Mouse (Mus musculus): ENCODE measurements around the gene Phldb2. TPM values are rescaled to one million over a fixed set of nuclear protein-coding genes. Genes with fewer than 3 reads are reported as not detected.
A peak's percentile ranks its signal among the peaks of the same experiment; 100 is the strongest.

The Phldb2 gene
- polyA plus RNA-seq, 1 experiment from 2014 or later = 46.2 TPM

DNA sequence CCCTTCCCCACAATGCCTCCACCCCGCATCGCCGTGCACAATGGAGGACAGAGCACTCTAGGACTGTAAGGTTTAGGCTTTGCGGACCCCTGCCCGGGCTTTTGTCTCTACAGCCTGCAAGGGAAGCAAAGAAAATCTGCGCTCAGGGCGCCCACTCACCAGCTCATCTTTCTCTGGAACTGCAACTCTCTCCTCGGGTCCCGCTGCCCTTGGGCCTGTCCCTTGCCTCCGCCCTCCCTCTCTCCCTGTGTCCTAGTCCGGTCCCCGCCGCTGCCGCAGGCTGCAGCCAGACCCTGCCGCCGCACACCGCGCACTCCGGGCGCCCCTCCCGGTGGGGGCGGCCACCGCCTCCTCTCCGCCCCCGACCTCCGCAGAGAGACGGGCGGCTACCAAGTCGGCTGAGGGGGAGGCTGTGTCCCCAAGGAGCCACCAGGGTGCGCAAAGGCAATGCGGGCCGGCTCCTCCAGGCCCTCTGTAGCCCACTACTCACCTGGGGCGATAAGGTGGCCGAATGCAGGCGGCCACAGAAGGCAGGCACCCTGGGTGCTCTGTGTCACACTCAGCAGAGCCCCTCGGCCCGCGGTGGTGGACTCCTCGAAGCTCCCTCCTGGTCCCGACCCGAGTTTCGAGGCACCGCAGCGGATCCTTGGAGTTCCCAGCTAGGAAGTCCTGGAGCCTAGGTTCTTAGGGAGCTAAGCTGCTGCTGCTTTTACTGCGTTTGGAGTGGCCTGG lies 109.2 kb downstream of the Phldb2 start:
- Histone ChIP-seq H3K4me1 (peaks cover 38% of the 10 kb centered on the region), H3K27me3 (replicated peaks; ENCODE audit: low read depth, poor library complexity, severe bottlenecking) (peaks cover 17% of the 10 kb centered on the region), H3K36me3 (replicated peaks) (0 out of 2 replicates have a peak, but pooled peaks cover 6% of the 10 kb centered on the region), H3K9me3 (no peaks in the 10 kb centered on the region), H3K27ac (replicated peaks) (peak overlapping the region; percentile 95), H3K4me3 (peak overlapping the region; percentile 71)
- WGBS = under 1% methylated on average over 45 of the region's 45 CpGs
- DNase-seq (ENCODE audit: low spot score) = peak; percentile 92

DNA sequence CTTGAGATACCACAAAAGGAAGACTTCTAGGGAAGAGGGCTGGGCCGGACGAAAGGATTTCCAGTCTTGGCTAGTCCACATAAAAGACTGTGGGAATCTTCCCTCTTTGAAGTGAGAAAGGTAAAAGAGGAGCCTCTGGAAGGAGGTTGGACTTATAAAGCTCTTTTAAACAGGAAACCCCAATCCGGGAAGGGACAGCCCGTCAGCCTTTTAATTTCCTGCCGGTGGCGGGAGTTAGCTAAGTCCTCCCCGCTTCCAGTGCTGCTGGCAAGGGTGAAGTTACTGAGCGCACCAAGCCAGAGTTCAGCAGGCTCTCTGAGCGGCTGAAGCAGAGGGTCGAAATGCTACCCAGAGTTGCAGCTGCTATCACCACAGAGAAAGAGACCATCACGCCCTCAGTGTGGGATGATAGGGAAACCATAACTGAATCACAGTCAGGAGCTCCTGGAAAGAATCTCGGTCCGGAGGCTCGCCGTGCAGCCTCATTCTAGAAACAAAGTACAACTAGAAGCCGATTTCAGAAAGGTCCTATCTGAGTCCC lies 110.0 kb downstream of the Phldb2 start:
- H3K27me3 ChIP-seq (replicated peaks; ENCODE audit: low read depth, poor library complexity, severe bottlenecking) = peaks cover 17% of the 10 kb centered on the region
- no peaks in the 10 kb centered on the region for H3K9me3 ChIP-seq
- peak; percentile 66 for DNase-seq (ENCODE audit: low spot score)
- peak overlapping the region; percentile 95 for H3K27ac ChIP-seq (replicated peaks)
- WGBS = under 1% methylated on average over 16 of the region's 16 CpGs
- peaks cover 43% of the 10 kb centered on the region for H3K4me1 ChIP-seq
- H3K4me3 ChIP-seq = peak overlapping the region; percentile 71
- H3K36me3 ChIP-seq (replicated peaks) = 0 out of 2 replicates have a peak, but pooled peaks cover 6% of the 10 kb centered on the region

DNA sequence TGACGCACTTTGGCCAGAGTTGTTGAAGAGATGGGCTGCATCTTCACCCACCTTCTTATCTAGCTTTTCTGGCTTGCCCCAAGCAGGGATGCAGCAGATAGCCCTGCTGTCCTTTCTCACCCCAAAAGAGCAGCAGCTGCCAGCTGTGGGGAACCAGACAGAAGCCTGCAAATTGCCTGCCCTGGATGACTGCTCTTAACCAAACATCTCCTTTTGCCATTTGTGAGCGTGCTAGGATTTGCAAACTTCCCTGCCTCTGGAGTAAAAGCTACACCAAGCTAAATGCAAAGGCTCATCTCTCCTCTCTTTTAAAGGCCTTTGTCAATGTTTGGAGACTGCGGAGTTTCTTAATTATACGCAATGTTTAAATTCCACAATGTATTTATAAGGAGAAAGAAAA lies 111.0 kb downstream of the Phldb2 start:
- peak; percentile 17 for DNase-seq (ENCODE audit: low spot score)
- H3K27me3 ChIP-seq (replicated peaks; ENCODE audit: low read depth, poor library complexity, severe bottlenecking) = peaks cover 17% of the 10 kb centered on the region
- H3K27ac ChIP-seq (replicated peaks) = peak overlapping the region; percentile 40; the same call in 1 of the 2 replicates

DNA sequence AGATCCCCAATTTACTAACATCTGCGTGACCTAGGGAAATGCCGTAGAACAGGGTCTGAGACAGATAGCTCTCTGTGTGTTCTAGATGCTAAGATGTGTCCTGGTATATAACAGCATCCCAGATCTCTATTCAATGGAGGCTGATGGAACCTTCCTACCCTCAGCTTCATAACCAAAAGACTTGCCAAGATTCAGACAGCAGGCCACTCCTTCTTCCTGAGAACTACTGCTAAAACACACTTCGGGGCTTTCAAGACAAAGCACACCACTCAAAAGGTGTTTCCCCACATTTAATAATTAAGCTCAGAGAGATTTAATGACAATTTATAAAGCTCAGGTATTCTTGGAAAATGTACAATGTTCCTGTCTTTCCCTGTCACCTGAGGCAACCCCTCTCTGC lies 111.6 kb downstream of the Phldb2 start:
- H3K27ac ChIP-seq (replicated peaks) = no peak overlapping the region
- WGBS = 89% methylated on average over 3 of the region's 3 CpGs
- DNase-seq (ENCODE audit: low spot score) = no peak
- peaks cover 16% of the 10 kb centered on the region for H3K27me3 ChIP-seq (replicated peaks; ENCODE audit: low read depth, poor library complexity, severe bottlenecking)
- H3K4me3 ChIP-seq = peak overlapping the region; percentile 71
- 0 out of 2 replicates have a peak, but pooled peaks cover 6% of the 10 kb centered on the region for H3K36me3 ChIP-seq (replicated peaks)
- peaks cover 51% of the 10 kb centered on the region for H3K4me1 ChIP-seq
- H3K9me3 ChIP-seq = no peaks in the 10 kb centered on the region

More for the DNA sequence above, 111.0 kb downstream of the Phldb2 start:
- 0 out of 2 replicates have a peak, but pooled peaks cover 6% of the 10 kb centered on the region for H3K36me3 ChIP-seq (replicated peaks)
- peak overlapping the region; percentile 71 for H3K4me3 ChIP-seq
- peaks cover 51% of the 10 kb centered on the region for H3K4me1 ChIP-seq
- 69% methylated on average over 4 of the region's 4 CpGs for WGBS
- no peaks in the 10 kb centered on the region for H3K9me3 ChIP-seq

DNA sequence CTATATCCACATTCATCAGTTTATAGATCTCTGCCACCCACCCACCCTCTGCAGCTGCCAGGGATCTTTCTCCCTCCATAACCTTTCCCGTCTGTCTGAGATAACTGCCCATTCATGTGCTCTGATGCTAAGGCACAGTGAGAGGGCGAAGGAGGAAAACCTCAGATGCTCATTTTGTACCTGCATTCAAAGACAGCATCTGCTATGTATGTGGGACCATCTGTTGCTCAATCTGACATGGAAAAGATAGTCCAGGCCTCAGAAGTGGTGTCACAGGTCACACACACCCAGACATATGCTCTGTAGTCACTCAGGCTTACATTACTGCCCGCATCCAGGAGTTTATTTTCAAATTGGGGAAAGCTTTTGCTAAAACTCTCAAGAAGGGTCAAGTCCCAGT lies 112.4 kb downstream of the Phldb2 start:
- Histone ChIP-seq H3K36me3 (replicated peaks) (0 out of 2 replicates have a peak, but pooled peaks cover 6% of the 10 kb centered on the region), H3K9me3 (no peaks in the 10 kb centered on the region), H3K4me1 (peaks cover 51% of the 10 kb centered on the region), H3K27me3 (replicated peaks; ENCODE audit: low read depth, poor library complexity, severe bottlenecking) (peaks cover 11% of the 10 kb centered on the region), H3K4me3 (no peak overlapping the region), H3K27ac (replicated peaks) (no peak overlapping the region)
- DNase-seq (ENCODE audit: low spot score) = no peak
- WGBS = 83% methylated on average over 3 of the region's 3 CpGs

DNA sequence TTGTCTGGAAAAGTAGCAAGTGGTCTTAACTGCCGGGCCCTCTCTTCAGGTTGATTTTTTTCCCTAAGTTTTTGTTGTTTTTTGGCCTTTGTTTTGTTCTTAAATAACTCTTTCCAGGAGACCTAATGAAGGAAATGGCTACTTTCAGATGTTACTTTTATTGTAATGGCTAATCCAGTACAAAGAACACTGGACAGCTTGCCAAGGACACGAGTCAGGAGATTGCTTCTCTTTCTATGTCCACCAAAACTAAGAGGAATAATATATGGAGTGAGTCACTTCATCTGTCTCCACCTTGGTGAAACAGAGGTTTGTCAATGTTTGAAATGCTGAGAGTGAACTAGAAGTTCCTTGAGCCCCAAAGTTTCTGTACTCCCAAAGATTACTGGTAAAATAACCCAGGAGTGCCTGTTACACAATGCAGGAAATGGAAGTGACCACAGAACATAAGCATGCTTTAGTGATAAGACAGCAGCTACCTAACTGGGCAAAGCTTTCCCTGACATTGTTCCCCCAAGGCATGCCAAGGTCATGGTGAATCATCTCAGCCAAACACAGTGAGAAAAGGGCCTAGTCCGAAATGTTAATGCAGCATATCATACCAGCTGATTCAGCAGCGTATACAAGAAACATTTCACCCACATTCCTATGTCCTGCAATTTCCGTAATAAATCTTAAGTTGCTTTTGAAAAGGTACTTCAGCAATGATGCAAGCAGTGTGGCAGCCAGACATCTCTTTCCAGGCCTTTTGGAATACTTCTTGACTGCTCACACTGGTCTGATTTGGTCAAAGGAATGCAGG lies 115.7 kb downstream of the Phldb2 start:
- Histone ChIP-seq H3K4me1 (peaks cover 45% of the 10 kb centered on the region), H3K4me3 (no peak overlapping the region), H3K36me3 (replicated peaks) (0 out of 2 replicates have a peak, but pooled peaks cover 6% of the 10 kb centered on the region), H3K27me3 (replicated peaks; ENCODE audit: low read depth, poor library complexity, severe bottlenecking) (no peaks in the 10 kb centered on the region), H3K9me3 (no peaks in the 10 kb centered on the region), H3K27ac (replicated peaks) (no peak overlapping the region)
- WGBS = 85% methylated on average over 5 of the region's 5 CpGs
- no peak for DNase-seq (ENCODE audit: low spot score)

DNA sequence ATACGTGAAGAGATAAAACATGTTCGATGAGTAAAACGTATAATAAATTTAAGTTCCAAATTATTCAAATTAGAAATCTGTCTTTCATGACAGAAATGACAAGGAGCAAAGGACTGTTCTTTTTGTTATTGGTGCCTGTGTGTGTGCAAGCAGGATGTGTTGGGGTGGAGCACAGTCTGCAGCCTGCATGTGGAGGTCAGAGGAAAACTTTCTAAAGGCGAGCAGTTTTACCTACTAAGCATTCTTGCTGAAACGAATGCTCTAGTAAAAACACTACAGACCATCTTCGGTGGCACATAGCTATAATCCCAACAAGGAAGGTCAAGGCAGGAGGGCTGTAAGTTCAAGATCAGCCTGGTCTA lies 120.7 kb downstream of the Phldb2 start:
- peaks cover 10% of the 10 kb centered on the region for H3K36me3 ChIP-seq (replicated peaks)

DNA sequence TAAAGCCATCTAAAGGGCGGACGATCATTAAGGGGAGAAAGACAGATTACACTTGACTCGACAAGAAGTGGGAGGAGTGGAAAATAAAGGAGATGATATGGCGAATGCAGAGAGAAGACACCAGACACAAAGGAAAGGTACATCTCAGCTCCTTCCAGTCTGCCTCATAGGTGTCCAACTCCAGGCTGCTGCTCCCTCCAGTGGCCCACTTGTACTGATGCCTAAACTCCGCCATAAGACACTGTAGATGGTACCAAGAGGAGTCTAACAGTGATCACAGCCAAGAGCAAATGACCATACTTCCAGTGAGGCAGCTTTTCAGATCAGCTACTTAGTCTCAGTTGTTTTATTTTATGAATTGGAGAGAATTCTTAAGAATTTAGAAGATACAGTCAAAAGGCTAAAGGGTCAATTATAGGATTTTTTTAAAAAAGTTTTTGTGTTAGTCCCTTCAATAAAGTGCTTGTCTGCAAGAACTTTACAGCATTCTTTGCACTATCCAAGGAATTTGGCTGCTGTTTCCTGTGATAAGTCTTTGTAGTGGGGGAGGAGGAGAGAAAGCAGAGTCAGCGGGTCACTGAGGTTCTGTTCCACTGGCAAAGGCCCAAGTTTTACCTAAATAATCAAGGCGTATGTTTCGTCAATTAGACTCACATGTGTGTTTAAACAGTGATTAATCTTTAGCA lies 121.2 kb downstream of the Phldb2 start:
- Histone ChIP-seq H3K4me1 (peaks cover 42% of the 10 kb centered on the region), H3K9me3 (no peaks in the 10 kb centered on the region), H3K36me3 (replicated peaks) (peaks cover 10% of the 10 kb centered on the region), H3K4me3 (no peak overlapping the region), H3K27me3 (replicated peaks; ENCODE audit: low read depth, poor library complexity, severe bottlenecking) (no peaks in the 10 kb centered on the region), H3K27ac (replicated peaks) (peak overlapping the region; percentile 65)
- DNase-seq (ENCODE audit: low spot score) = no peak
- WGBS = 69% methylated on average over 8 of the region's 8 CpGs

More for the DNA sequence above, 120.7 kb downstream of the Phldb2 start:
- WGBS = 69% methylated on average over 6 of the region's 6 CpGs
- Histone ChIP-seq H3K4me1 (peaks cover 44% of the 10 kb centered on the region), H3K27ac (replicated peaks) (peak overlapping the region; percentile 26; the same call in 1 of the 2 replicates), H3K27me3 (replicated peaks; ENCODE audit: low read depth, poor library complexity, severe bottlenecking) (no peaks in the 10 kb centered on the region), H3K9me3 (no peaks in the 10 kb centered on the region), H3K4me3 (no peak overlapping the region)
- no peak for DNase-seq (ENCODE audit: low spot score)

DNA sequence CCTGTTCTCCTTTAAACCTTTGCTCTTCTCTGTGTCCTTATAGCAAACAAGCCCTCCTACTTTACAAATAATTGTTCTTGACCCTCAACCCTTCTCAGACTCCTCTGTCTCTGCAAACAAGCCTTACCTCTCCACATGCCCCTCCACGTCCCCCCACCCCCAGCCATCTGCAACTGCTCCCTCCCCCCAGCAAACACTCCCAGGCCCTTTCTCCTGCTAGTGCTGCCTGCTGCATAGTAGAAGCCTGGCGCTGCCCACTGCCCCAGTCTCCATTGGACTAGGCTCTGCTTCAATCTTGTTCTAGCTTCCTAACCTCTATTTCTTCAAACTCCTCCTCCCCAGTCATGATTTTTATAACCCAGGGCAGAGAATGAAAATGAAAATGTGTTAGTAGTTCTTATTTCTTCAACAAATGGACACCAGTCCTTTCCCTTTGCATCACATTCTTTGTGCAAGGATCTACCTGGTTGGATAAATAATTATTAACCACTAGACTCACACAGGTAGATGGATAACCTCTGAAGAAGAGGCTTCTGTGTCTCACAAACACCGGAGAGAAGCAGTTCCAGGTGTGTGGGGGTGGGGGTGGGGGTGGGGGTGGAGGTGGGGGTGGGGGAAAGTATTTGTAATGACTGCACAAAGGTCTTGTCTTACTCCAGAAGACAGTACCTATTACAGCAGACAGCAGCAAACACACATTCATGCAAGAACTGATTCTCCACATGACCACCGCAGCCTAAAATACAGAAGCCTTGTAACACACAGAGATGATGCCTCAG lies 122.1 kb downstream of the Phldb2 start:
- H3K9me3 ChIP-seq = no peaks in the 10 kb centered on the region
- peaks cover 10% of the 10 kb centered on the region for H3K36me3 ChIP-seq (replicated peaks)
- DNase-seq (ENCODE audit: low spot score) = peak; percentile 39
- 40% methylated on average over 4 of the region's 4 CpGs for WGBS
- H3K27me3 ChIP-seq (replicated peaks; ENCODE audit: low read depth, poor library complexity, severe bottlenecking) = no peaks in the 10 kb centered on the region
- H3K4me3 ChIP-seq = no peak overlapping the region; the same call in 1 of the 2 replicates
- H3K27ac ChIP-seq (replicated peaks) = peak overlapping the region; percentile 65
- peaks cover 42% of the 10 kb centered on the region for H3K4me1 ChIP-seq

DNA sequence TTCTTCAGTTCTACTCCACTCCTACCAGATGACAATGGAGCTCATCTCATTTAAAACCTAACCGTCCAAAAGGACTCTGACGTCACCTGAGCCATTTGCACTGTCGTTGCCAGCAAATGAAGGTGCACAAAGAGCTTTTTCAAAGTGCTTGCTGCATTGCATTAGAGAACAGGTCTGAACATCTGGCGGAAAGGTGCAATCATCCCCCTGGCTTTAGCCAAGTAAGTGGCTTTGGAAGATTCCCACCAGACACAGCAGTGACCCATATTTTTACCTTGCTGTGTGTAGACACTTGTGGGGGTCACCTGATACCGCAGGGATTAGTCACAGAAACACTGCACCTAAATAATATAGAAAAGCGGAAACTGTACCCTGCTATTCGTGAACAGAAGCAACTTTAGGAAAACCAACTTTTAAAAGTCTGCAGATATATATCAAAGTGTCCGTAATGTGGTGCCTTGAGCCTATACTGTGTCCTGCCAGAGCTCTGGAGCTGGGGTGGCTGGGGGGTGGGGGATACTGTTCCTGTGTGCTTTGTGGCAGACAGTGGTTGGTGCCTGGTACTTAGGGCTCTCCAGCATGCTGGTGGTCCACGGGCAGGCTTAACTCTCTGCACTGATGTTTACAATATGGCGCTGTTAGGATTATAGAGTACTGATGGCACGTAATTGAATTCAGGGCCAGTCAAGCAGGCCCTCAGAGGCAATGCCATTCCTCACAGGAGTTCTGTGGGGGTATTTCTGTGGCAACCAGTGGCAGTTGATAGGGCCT lies 123.1 kb downstream of the Phldb2 start:
- WGBS = 60% methylated on average over 11 of the region's 11 CpGs
- peak overlapping the region; percentile 65 for H3K27ac ChIP-seq (replicated peaks)

DNA sequence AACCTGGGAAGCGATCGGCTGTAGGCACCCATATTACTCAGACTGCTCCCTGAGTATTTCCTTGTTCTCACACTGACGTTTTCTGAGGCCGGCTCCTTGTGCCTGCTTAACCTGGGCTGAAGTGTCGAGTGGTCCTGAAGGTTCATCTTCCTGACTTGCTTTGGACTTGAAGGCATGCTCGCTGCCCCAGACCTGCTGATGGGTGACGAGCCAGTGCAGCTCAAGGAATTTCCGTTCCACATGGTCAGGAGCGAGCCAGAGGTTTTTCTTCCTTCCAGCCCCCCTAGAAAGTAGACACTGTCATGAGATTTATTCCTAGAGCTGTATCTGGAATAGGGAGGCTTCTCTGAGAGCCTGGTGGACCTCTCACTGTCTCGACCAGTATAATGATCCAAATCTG lies 128.1 kb downstream of the Phldb2 start:
- WGBS = 96% methylated on average over 10 of the region's 10 CpGs
- no peaks in the 10 kb centered on the region for H3K9me3 ChIP-seq
- peaks cover 55% of the 10 kb centered on the region for H3K36me3 ChIP-seq (replicated peaks)

More for the DNA sequence above, 123.1 kb downstream of the Phldb2 start:
- Histone ChIP-seq H3K4me1 (peaks cover 42% of the 10 kb centered on the region), H3K9me3 (no peaks in the 10 kb centered on the region), H3K27me3 (replicated peaks; ENCODE audit: low read depth, poor library complexity, severe bottlenecking) (no peaks in the 10 kb centered on the region), H3K4me3 (no peak overlapping the region), H3K36me3 (replicated peaks) (peaks cover 20% of the 10 kb centered on the region)
- DNase-seq (ENCODE audit: low spot score) = peak; percentile 34

More for the DNA sequence above, 128.1 kb downstream of the Phldb2 start:
- no peak for DNase-seq (ENCODE audit: low spot score)
- H3K27ac ChIP-seq (replicated peaks) = no peak overlapping the region
- H3K4me1 ChIP-seq = peaks cover 9% of the 10 kb centered on the region
- H3K4me3 ChIP-seq = no peak overlapping the region
- no peaks in the 10 kb centered on the region for H3K27me3 ChIP-seq (replicated peaks; ENCODE audit: low read depth, poor library complexity, severe bottlenecking)

All from embryonic facial prominence, embryonic 10.5 days (tissue).